Mouse (Mus musculus) testis, adult 10 weeks (tissue): ENCODE measurements around the gene Gne. TPM values are rescaled to one million over a fixed set of nuclear protein-coding genes. Genes with fewer than 3 reads are reported as not detected.

ENCODE experiments used
- polyA plus RNA-seq: library from polyadenylated mRNA; stranded (reverse); fragments of 350-450 nt; fragmentation: Illumina TruSeq; extraction: RNeasy Lipid Tissue Mini Kit (QIAGEN cat#74804); gene quantifications from one replicate; pipeline ENCODE4 v1.2.3, GENCODE M21; 2014; ENCODE audit warnings: low read depth, low replicate concordance

Gne gene
- 1.8 TPM for polyA plus RNA-seq

GRCm38 (mm10) chr4:44083945-44084344 is at the start of gene Gne:
Gene Gne (minus strand): TSS chr4:44084177.

GRCm38 (mm10) chr4:44004126-44004525 is 79.9 kb downstream of the Gne start, which contains the start of gene Clta:
Gene Clta (plus strand): TSS chr4:44004452.

Other genes starting within 250 kb of the Gne start
- not detected for gene Olfr157, start 244.0 kb downstream of the Gne start, polyA plus RNA-seq
- not detected for gene Olfr155, start 232.6 kb downstream of the Gne start, polyA plus RNA-seq
- 6.3 TPM for gene Reck, start 208.6 kb downstream of the Gne start, polyA plus RNA-seq
- 2.8 TPM for gene Glipr2, start 126.8 kb downstream of the Gne start, polyA plus RNA-seq
- gene Ccin, start 100.7 kb downstream of the Gne start, polyA plus RNA-seq: 47.2 TPM
- 11.7 TPM for gene Clta, start 79.7 kb downstream of the Gne start, polyA plus RNA-seq
- gene Rnf38, start 149.6 kb upstream of the Gne start, polyA plus RNA-seq: 549 TPM
- gene Melk, start 216.7 kb upstream of the Gne start, polyA plus RNA-seq: 4.3 TPM